Mouse (Mus musculus): ENCODE measurements at regions not wholly inside any gene's neighbourhood (a gene's known extent, or its start where the extent isn't known, plus 50 kb on each side); places are given as distances from the start of the nearest gene placed in this dataset.

DNA sequence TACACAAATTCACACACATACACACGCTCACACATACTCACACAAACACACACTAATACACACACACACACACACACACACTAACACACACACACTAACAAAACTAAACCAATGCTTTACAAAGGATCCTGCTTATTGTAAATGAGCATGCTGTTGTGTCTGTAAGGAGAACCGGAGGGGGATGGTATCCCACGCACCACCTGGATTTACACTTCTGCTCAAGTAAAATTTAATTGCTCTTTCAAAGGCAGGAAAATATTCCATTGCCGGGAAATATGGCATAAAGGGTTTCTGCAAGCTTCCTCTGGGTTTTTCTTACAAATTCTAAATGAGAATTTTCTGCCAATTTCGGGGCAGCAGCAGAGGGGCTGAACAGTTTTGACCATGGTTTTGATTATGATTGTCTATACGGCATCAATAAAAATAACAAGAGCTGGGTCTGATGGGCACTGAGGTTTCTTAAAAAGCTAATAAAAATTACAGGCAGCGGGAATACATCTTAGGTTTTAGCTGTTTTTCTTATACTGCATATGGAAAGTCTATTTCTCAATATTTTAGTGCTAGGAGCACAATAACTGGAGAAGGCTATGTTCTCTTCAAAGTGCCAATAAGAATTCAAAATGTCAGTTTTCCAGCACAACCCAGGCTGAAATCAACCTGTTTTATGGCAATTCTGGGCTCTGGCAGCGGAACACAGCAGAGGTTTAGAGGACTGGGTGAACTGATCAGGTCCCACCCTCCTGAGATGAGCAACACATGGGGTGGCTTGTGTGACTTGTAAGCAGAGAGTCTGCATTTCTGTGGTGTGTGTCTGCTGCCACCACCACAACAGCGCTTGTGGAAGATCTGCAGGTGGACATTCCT lies 80.9 kb upstream of the Gm5148 start:
- TF ChIP-seq POLR2A (IDR thresholded peaks at IDR 0.05; ENCODE audit: control insufficient read depth in 1 of 2, insufficient read depth in 1 of 2, low read depth in 1 of 2, low read length in 2 of 2, poor library complexity in 1 of 2) (no peak), CTCF (IDR thresholded peaks at IDR 0.05 in 2 of 3, conservative IDR thresholded peaks at IDR 0.05 in 1 of 3; ENCODE audit: control insufficient read depth in 1 of 3, insufficient read depth in 1 of 3, low read depth in 2 of 3, low read length in 3 of 3, poor library complexity in 1 of 3, severe bottlenecking in 1 of 3) (no peak)
